Mouse (Mus musculus) kidney, postnatal 4 days (tissue): Measurements from ENCODE around the gene Crabp1.

Experiments
- DNase-seq, 2 experiments: peaks; one replicate each; pipeline ENCODE4 v3.0.0; 2021; ENCODE audit warnings: mixed read lengths in 2 of 2

The Crabp1 gene

GRCm38 (mm10) chr9:54770140-54770780, 5.7 kb downstream of the Crabp1 start:
- peak; percentile 39 to 41 for DNase-seq

- no peak for DNase-seq
Measured at GRCm38 (mm10) chr9:54776451-54776982, 12.0 kb downstream of the Crabp1 start.

DNA sequence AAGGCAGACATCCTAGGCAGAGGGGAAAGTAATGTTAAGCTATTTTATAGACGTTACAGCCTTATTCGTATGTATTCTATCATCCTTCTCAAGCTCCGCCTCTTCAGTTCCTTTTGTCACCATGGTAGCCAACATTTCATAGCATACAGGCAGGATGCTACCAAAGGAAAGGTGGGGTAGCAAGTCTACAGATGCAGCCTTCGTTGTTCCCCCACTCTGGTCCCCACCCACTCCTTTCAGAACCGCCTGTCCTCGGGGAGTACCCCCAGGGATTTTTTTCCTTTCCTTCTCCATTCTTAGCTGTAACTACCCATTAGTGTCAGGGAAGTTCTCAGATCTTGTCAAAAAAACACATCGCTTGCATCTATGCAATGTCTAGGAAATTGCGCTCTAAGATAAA, 14.7 kb downstream of the Crabp1 start:
- no peak for DNase-seq

DNA sequence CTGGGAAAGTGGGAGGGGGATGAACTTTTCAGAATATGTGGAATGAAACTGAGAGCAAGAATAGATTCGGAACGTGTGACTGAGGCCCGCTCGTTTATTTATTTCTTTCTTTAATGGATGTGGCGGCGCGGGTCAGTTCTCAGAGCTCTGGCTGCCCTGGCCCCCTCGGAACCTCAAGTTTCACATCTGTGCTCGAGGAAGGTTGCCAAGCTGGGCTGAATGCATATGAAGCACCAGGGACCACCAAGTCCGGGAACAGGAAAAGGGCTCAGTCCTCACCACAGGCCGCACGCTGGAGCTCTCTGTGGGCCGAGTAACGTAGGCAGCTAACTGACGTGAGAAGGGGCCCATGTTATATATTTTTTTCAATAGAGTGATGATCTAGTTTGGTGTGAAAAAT, 18.0 kb downstream of the Crabp1 start:
- peak in 1 of 2 experiments; percentile 14 for DNase-seq

DNA sequence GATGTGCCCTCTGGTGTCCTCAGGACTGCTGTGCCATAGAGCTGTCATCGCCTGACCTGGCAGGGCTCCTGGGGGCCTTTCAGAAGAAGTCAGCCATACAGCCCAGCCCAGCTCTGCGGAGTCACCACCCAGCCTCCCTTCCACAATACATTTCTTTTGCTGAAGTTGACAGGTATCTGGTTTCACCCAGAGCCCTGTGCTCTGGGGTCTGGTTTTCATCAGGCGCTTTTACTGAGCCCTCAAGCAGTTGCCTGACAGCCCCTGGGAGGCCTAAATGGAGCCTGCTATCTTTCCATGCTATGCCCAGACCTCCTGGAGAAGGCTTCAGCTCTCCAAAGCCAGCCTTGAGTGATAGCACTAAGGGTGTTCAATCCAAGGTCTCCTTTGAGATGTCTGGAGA, 19.5 kb downstream of the Crabp1 start:
- no peak for DNase-seq

DNA sequence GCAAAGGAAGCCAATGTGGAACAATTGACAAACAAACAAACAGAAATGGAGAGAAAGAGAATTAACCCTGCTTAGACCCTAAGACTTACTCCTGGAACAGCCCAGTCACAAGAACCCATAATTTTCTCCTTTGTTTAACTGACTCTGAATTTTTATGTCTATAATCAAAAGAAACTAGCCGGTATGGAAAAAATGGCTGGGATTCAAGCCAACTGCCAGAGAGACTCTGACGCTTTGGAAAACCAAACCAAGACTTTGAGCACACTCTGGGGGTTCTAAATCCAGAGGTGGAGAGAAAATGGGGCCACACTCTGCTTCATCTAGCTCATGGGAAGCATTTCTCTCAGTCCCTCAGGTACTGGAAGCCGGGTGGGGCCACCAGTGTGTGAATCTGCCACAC, 20.7 kb downstream of the Crabp1 start:
- no peak for DNase-seq

DNA sequence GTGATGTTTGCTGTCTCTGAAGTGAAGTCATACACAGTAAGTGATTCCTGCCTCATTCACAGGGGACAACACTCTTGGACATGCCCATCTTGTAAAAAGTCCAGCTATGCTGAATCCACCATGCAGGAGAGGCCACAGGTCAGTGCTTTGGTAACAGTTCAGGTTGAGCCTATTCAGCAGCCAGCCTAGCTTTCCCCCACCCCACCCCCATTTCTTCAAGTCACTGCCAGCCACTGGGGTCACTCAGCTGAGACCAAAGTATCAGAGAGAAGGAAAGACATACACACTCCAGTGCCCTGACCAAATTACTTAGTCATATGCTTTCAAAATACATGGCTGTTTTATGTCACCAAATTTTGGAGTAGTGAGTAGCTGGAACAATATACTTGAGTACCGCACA, 21.5 kb downstream of the Crabp1 start:
- peak; percentile 15 to 47 for DNase-seq

GRCm38 (mm10) chr9:54787760-54788159, 23.2 kb downstream of the Crabp1 start:
- DNase-seq, result peak; percentile 34 to 44

GRCm38 (mm10) chr9:54790271-54790670, 25.7 kb downstream of the Crabp1 start:
- DNase-seq, result no peak

- DNase-seq, result peak in 1 of 2 experiments; percentile 7
Measured at GRCm38 (mm10) chr9:54801460-54801961, 37.0 kb downstream of the Crabp1 start.

DNA sequence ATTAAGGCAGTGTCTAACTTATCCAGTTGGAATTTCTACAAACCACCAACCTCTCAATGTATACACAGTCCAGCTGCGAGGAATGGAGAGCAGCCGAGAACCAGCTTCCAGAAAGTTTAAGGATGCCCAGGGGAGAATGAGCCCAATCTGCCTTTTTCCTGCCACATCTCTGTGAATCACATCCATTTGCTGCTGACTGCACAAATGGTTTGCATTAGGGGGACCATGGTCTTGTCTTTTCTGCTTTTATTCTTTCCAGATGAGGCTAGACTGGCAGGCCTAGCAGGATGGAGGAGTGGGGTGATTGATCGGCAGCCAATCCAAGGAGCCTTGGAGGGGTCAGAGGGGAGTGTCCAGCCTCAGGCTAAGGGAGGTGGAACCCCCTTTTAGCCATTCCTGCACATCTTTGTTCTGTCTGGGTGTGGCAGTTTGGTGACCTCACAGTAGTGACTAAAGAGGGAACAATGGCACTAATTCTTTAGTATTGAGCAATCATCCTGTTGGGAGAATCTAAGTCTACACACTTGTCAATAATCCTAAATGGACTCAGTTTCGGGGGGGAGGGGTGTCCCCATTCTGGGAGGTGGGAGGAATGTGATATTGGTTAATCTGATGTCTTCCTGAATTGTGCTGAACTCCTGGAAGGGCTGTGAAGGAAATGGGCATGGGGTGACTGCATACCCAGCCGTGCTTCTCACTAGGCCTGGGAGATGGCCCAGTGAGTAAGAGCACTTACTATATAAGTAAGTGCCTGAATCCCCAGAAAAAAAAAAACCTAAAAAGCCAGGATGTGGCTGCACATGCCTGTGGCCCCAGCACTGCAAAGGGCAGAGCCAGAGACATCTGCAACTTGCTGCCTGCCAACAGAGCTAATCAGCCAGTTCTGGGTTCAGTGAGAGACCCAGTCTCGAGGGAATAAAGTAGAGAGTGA, 38.5 kb downstream of the Crabp1 start:
- no peak for DNase-seq

DNA sequence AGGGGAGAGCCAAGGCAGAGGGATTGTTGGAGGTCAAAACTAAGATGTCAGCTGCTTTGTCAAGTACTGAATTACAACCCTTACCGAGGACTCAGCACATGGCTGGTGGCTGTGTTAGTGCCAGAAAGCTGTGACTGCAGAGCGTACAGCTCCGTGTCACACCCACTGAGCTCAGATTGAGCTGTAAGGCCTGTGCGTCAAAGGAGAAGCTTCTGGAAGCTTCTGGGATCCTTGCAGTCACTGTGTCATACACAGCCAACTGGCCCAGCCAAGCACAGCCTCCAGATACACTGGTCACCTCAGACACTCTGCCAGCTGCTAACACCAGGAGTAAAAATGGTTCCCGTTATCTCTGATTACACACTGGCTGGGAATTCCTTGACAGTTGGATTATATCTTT, 39.8 kb downstream of the Crabp1 start:
- DNase-seq, result no peak

DNA sequence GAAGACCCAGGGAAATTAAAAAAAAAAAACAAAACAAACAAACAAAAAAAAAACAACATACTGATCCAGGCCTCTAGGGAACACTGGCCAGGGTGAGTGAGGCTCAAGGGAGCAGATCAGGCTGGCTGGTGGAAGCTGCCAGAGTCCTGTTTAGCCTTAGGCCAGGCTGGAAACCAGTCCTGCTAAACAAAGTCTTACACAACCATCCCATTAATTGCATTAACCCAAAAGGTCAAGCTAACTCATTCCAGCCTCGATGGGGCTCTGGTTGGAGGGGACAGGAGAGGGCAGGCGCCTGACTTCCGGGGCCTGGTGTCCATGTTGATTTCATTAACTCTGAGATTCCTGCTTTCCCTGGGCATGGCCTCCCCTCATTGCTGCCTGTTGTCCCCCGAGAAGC, 43.2 kb downstream of the Crabp1 start:
- DNase-seq, result no peak

GRCm38 (mm10) chr9:54809953-54810352, 45.4 kb downstream of the Crabp1 start:
- DNase-seq, result no peak

- DNase-seq, result no peak
Measured at GRCm38 (mm10) chr9:54816508-54817201, 52.1 kb downstream of the Crabp1 start.

DNA sequence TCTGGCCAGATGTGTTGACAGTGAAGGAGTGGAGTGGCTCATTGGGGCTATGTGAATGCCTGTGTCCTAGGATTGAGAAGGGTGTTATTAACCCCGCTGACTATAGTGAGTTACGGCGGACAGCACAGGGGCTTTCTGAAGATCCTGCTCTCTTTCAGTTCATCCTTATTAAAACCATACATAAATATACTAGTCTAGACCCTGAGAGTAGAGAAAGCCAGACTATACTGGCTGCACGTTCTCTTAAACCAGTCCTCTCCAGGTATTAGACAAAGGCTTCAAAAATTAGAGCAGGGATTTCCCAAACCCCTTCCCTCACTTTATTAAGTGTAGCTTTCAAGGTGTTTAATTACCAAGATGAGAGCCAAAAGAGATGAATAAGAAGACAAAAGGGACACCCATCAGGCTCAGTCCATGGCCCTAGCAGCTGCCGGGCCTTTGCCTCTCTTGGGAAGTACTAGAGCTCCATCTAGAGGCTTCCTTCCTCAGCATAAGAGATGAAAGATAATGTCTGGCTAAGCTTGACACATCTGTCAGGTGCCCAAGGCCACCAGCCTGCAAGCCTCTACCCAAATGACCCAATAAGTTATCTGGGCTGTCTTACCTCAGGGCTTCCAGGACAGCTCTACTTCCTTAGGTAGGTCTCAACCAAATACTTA, 57.0 kb downstream of the Crabp1 start:
- DNase-seq, result peak; percentile 49 to 64
